15 mouse cellular contexts compared by ENCODE assay signal in the genomic region with DNA sequence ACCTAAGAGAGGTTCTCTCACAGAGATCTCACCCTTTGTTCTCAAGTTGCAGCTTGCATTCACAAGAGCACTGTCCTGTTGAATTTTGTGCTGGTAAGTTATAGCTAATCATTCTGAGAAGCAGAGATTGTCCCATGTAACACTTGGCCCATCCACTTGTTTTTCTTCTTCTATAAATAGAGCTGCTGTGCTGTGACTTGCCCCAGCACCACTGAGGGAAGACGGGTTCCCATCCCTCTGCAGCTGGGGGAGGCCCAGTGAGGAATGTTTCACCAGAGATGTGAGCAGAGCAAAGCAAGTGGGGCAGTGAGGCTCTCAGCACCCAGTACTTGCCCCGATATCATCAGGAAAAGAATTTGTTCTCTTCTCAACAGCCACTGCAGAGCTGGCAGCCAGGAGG. TPM values are rescaled to one million over a fixed set of nuclear protein-coding genes. Genes with fewer than 3 reads are reported as not detected.
DNase-seq lines count a peak whose midpoint lies in the region; ATAC-seq and TF ChIP-seq lines count a peak whose summit lies in the region.
"Had no signal": no experiment of that assay in that cellular context is flagged by ENCODE, and none has a peak within 500 bp of the region (broad histone marks: within the 10 kb centered on the region; RNA-seq: fewer than 3 reads in every experiment).

A gene (minus strand): TSS at position 73 of the 400 bp plus-strand sequence.

- peak within 1 kb of the TSS; percentile 33; the same call in 1 of the 2 replicates for H3K4me3 ChIP-seq in heart, adult 2 months
- peak within 1 kb of the TSS in 1 of 3 experiments; percentile 24 for H3K4me3 ChIP-seq in CH12.LX (replicated peaks in 1 of 3; ENCODE audit: low read depth in 2 of 3, low read length in 2 of 3, poor library complexity in 1 of 3)
- no peak within 1 kb of the TSS for H3K4me3 ChIP-seq in limb, embryonic 15.5 days
- H3K4me3 ChIP-seq: erythroblast, embryonic 14.5 days had no signal

- H3K4me2 ChIP-seq in CH12.LX (ENCODE audit: insufficient read depth, low read depth, poor library complexity, severe bottlenecking): 0 out of 2 replicates have a peak within 1 kb of the TSS, but pooled peaks have one; percentile 24
- H3K4me2 ChIP-seq in limb, embryonic 15.5 days: no peak within 1 kb of the TSS
- H3K4me2 ChIP-seq: liver, embryonic 11.5 days had no signal

- no peaks in the 10 kb centered on the region for H3K9me3 ChIP-seq in CH12.LX (replicated peaks; ENCODE audit: low read length)
- H3K9me3 ChIP-seq in limb, embryonic 15.5 days: no peaks in the 10 kb centered on the region

- no peak for TF ChIP-seq RAD21 in CH12.LX (IDR thresholded peaks at IDR 0.05; ENCODE audit: low read depth, low read length)

- no peak for ATAC-seq in limb, embryonic 15.5 days (ENCODE audit: insufficient number of reproducible peaks, low FRiP score, low TSS enrichment, low read depth)
- ATAC-seq: forebrain, postnatal 0 days; midbrain, embryonic 16.5 days had no signal

- no peak; the same call in 1 of the 2 replicates for TF ChIP-seq POLR2A in heart, adult 2 months (IDR thresholded peaks at IDR 0.05; ENCODE audit: insufficient read depth, low read depth, low read length)
- no peak for TF ChIP-seq POLR2A in CH12.LX (IDR thresholded peaks at IDR 0.05; ENCODE audit: low read depth, low read length)

- no peaks in the 10 kb centered on the region for H3K79me2 ChIP-seq in heart, adult 2 months (replicated peaks; ENCODE audit: control insufficient read depth, insufficient read depth, low read length)
- H3K79me2 ChIP-seq in CH12.LX (replicated peaks; ENCODE audit: control insufficient read depth, extremely low read depth, insufficient read depth, poor library complexity, severe bottlenecking): no peaks in the 10 kb centered on the region

- no peak for TF ChIP-seq CTCF in heart, adult 2 months (IDR thresholded peaks at IDR 0.05)
- no peak for TF ChIP-seq CTCF in CH12.LX (conservative IDR thresholded peaks at IDR 0.05 in 1 of 2, IDR thresholded peaks at IDR 0.05 in 1 of 2; ENCODE audit: low read depth in 2 of 2, low read length in 2 of 2)

- in situ Hi-C loops in CH12.LX (cut with MboI; ENCODE audit: low pct_ligation_motif_present, low pct_unique_long_range_greater_than_20kb, low sequenced_read_pairs): no loop called here

- peak within 1 kb of the TSS; percentile 37 for H3K9ac ChIP-seq in heart, adult 2 months (ENCODE audit: low read depth, low read length)
- no peak within 1 kb of the TSS for H3K9ac ChIP-seq in CH12.LX (ENCODE audit: insufficient read depth, low read depth)
- no peak within 1 kb of the TSS for H3K9ac ChIP-seq in limb, embryonic 15.5 days
- H3K9ac ChIP-seq: forebrain, postnatal 0 days had no signal

- 19% methylated on average over 2 of the region's 2 CpGs for WGBS in heart, adult 2 months
- WGBS in limb, embryonic 15.5 days: 43% methylated on average over 2 of the region's 2 CpGs

- peaks cover 8% of the 10 kb centered on the region for H3K4me1 ChIP-seq in heart, adult 2 months (ENCODE audit: control insufficient read depth, insufficient read depth, low read length)
- peaks cover 5 to 11% of the 10 kb centered on the region in 2 experiments; a peak in 2 of 4 replicates for H3K4me1 ChIP-seq in CH12.LX (ENCODE audit: control insufficient read depth in 1 of 2, insufficient read depth in 2 of 2)
- no peaks in the 10 kb centered on the region for H3K4me1 ChIP-seq in limb, embryonic 15.5 days

- dilution Hi-C loops in CH12.LX (cut with MboI; ENCODE audit: extremely low pct_ligation_motif_present, extremely low pct_unique_long_range_greater_than_20kb, low sequenced_read_pairs): no loop called here

- DNase-seq in heart, adult 2 months: peak in 1 of 2 experiments; percentile 57
- no peak for DNase-seq in heart, adult 8-10 months (ENCODE audit: low spot score)
- DNase-seq in CH12.LX (ENCODE audit: extremely low read depth): no peak
- no peak for DNase-seq in gonadal fat pad, adult 2 months (ENCODE audit: low read depth)
- DNase-seq in MN1 (ENCODE audit: low spot score): no peak
- no peak for DNase-seq in thymus, postnatal 25 days
- DNase-seq: cerebellum, adult 8-10 months; forebrain, postnatal 0 days; kidney, adult 8-10 months had no signal

- peak within 1 kb of the TSS; percentile 91 for H3K27ac ChIP-seq in heart, adult 2 months
- H3K27ac ChIP-seq in CH12.LX (ENCODE audit: insufficient read depth, low read depth): no peak within 1 kb of the TSS
- 0 out of 2 replicates have a peak within 1 kb of the TSS, but pooled peaks have one; percentile 17 for H3K27ac ChIP-seq in limb, embryonic 15.5 days

- 0 out of 2 replicates have a peak, but pooled peaks have one; percentile 37 for TF ChIP-seq EP300 in heart, adult 2 months (IDR thresholded peaks at IDR 0.05; ENCODE audit: insufficient read depth, low read depth, low read length)
- no peak for TF ChIP-seq EP300 in CH12.LX (IDR thresholded peaks at IDR 0.05; ENCODE audit: low read length)

- intact Hi-C loops in heart, adult 2 months (cut with DNase I): no loop called here

- peaks cover 6% of the 10 kb centered on the region for H3K36me3 ChIP-seq in heart, adult 2 months (ENCODE audit: control insufficient read depth, insufficient read depth, low read length)
- H3K36me3 ChIP-seq in CH12.LX (replicated peaks in 1 of 2; ENCODE audit: control insufficient read depth in 1 of 2, insufficient read depth in 1 of 2, low read length in 1 of 2): no peaks in the 10 kb centered on the region
- no peaks in the 10 kb centered on the region for H3K36me3 ChIP-seq in limb, embryonic 15.5 days

- no peaks in the 10 kb centered on the region for H3K27me3 ChIP-seq in heart, adult 2 months (ENCODE audit: control insufficient read depth, insufficient read depth, low read length)
- no peaks in the 10 kb centered on the region for H3K27me3 ChIP-seq in CH12.LX (replicated peaks)
- H3K27me3 ChIP-seq in limb, embryonic 15.5 days: no peaks in the 10 kb centered on the region

TF ChIP-seq in CH12.LX, 34 proteins besides CTCF, POLR2A, EP300 and RAD21:
- no peak for TF ChIP-seq SMC3 (IDR thresholded peaks at IDR 0.05; ENCODE audit: low read depth, low read length)
- TF ChIP-seq MEF2A (IDR thresholded peaks at IDR 0.05; ENCODE audit: borderline replicate concordance, low read depth, low read length): peak; percentile 14; the same call in 1 of the 2 replicates

RNA-seq across cellular contexts. Expression of the gene that starts here (rescaled TPM):
- total RNA-seq in heart, adult 2 months (2021): 1 to 10 TPM in 1 of 2 experiments, under 1 TPM in 1; 0.73 to 1.5 TPM
- polyA plus RNA-seq in heart, adult 2 months (2012; rRNA removed): 0.70 and 0.80 TPM in 2 replicates
- 1 to 10 TPM in 2 of 4 experiments, under 1 TPM in 2; 0.63 to 1.4 (median 0.89) TPM for total RNA-seq in heart, adult 8-10 months (2022)
- total RNA-seq in CH12.LX (2012; rRNA removed) (not detected in 2 replicates), CH12.LX (2014; rRNA removed) (not detected in 2 replicates)
- not detected in 2 replicates for polyA plus RNA-seq in CH12.LX (2012; ENCODE audit: insufficient read length, low read depth)
- 2,481 and 2,782 TPM in 2 replicates for polyA plus RNA-seq in gonadal fat pad, adult 2 months (2012; rRNA removed)
- polyA plus RNA-seq in limb, embryonic 15.5 days (2015; fragmentation: Nextera tagmentation; extraction: Ambion mirVana): not detected in 2 replicates
- total RNA-seq: granulocyte monocyte progenitor cell, adult 5-6 weeks had no signal
- polyA plus RNA-seq: erythroblast, embryonic 14.5 days; forebrain, postnatal 0 days; liver, embryonic 11.5 days; midbrain, embryonic 16.5 days; neural tube, embryonic 11.5 days had no signal

Comparison
In these comparisons a context has a peak if more than half of its experiments do, and no peak if none do; other contexts are left out.
1. RNA of the gene that starts here (polyA plus RNA-seq): 2,481 to 2,782 TPM in gonadal fat pad, adult 2 months; 0.70 to 0.80 TPM in heart, adult 2 months, not detected in CH12.LX and not detected in limb, embryonic 15.5 days; every median in the first group is over 1,000 times any median in the second.